Mouse (Mus musculus) embryonic facial prominence, embryonic 13.5 days (tissue): ENCODE measurements around the gene Copa. TPM values are rescaled to one million over a fixed set of nuclear protein-coding genes. Genes with fewer than 3 reads are reported as not detected.

ENCODE experiments used
- ATAC-seq: fragments of 200-750 bp; cut with Nextera tagmentation; 2 replicates; pipeline ENCODE4 v1.8.0; 2017; ENCODE audit warnings: low read depth; ENCODE audit not compliant: insufficient number of reproducible peaks, insufficient read depth, low FRiP score, low TSS enrichment
- H3K27ac ChIP-seq: fragments of 300-500 bp; sonication (generic); 2 replicates; pipeline ENCODE4 v1.5.1; 2015; ENCODE audit warnings: moderate library complexity, mild to moderate bottlenecking, inconsistent platforms
- H3K27me3 ChIP-seq: fragments of 300-500 bp; sonication (generic); 2 replicates; pipeline ENCODE4 v1.6.1; 2015; ENCODE audit warnings: mild to moderate bottlenecking, inconsistent platforms
- H3K36me3 ChIP-seq: fragments of 300-500 bp; sonication (generic); 2 replicates; pipeline ENCODE4 v1.6.1; 2015; ENCODE audit warnings: mild to moderate bottlenecking, inconsistent platforms
- H3K4me1 ChIP-seq: fragments of 300-500 bp; sonication (generic); 2 replicates; pipeline ENCODE4 v1.6.1; 2015; ENCODE audit warnings: inconsistent platforms
- H3K4me2 ChIP-seq: fragments of 300-500 bp; sonication (generic); 2 replicates; pipeline ENCODE4 v1.6.1; 2015; ENCODE audit warnings: moderate library complexity, mild to moderate bottlenecking, inconsistent platforms
- H3K4me3 ChIP-seq: fragments of 300-500 bp; sonication (generic); 2 replicates; pipeline ENCODE4 v1.5.1; 2015; ENCODE audit warnings: mild to moderate bottlenecking, inconsistent platforms
- H3K9ac ChIP-seq: fragments of 300-500 bp; sonication (generic); 2 replicates; pipeline ENCODE4 v1.6.1; 2015; ENCODE audit warnings: mild to moderate bottlenecking, inconsistent platforms
- H3K9me3 ChIP-seq: fragments of 300-500 bp; sonication (generic); 2 replicates; pipeline ENCODE4 v1.6.1; 2016; ENCODE audit warnings: inconsistent platforms
- WGBS: fragments of 180-500 bp; shearing (Covaris S2); methylation state at CpG from one replicate; pipeline ENCODE4 v1.1.7; 2015; ENCODE audit warnings: mixed read lengths; 5-methylcytosine and 5-hydroxymethylcytosine counted together
- polyA plus RNA-seq: library from polyadenylated mRNA; unstranded; fragments of >200 nt; fragmentation: Nextera tagmentation; extraction: Ambion mirVana; gene quantifications from 2 replicates; pipeline ENCODE4 v1.2.1, GENCODE M21; 2015

Gene Copa
- polyA plus RNA-seq, 1 experiment from 2014 or later = 216 TPM

DNA sequence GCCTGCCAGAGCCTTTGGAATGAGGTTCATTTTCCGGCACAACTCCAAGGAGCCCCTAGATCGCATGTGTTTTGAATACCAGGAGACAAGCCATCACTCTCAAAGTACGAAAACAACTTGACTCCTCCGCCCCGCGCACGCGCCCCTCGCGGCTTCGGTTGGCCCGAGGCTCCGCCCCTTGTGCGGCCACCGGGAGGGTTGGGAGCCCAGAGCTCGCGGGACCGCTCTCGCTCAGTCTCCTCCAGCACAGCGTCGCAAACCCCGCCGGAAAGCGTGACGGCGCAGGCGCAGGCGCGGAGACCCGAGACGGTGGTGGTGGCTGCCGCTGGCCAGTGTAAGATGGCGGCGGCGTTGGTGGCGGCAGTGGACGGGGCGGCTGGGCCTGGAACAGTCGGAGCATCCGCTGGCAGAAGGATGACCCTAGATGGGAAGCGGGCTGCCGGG, 65.5 kb downstream of the Copa start, which contains the start of gene Dcaf8:
Dcaf8 (plus strand) TSS at position 250 of the 444 bp plus-strand sequence.
- peak; percentile 99 for ATAC-seq
- Histone ChIP-seq H3K36me3 (peaks cover 23% of the 10 kb centered on the region), H3K27ac (peak within 1 kb of the TSS; percentile 97), H3K4me2 (peak within 1 kb of the TSS; percentile 73), H3K9ac (peak within 1 kb of the TSS; percentile 99), H3K9me3 (no peaks in the 10 kb centered on the region), H3K4me1 (peaks cover 25% of the 10 kb centered on the region), H3K4me3 (peak within 1 kb of the TSS; percentile 90), H3K27me3 (no peaks in the 10 kb centered on the region)
- under 1% methylated on average over 42 of the region's 42 CpGs for WGBS

DNA sequence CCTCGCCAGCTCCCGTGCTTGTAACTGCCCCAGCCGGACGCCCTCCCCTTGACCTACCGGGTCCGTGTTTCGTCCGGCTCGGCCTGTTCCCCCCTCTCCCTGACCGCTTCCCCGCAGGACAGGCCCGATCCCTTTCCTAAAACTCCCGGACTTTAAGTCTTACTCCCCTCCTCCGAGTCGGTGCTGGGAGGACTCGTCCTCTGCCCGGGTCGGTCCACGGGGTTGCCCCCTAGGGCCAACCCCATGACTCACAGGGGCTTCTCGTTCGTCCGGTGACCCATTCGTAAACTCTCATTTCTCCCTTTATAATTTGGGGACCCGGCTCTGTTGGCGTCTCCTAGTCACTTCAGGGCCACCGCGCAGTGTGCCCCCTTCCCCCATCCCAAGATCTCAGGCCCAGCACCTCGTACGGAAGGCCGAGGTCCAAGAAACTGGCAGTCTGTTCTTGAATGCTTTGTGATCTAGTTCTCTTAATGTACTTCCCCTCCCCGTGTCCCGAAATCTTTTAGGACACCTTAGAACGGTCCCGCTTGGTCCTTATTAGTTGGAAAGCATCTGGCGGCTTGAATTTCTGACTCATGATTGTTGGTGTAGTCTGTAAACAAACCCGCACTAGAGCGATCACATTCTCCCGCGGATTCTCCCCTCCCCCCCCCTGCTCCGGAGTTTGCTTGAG, 66.1 kb downstream of the Copa start:
- H3K4me3 ChIP-seq = peak overlapping the region; percentile 90
- H3K27ac ChIP-seq = peak overlapping the region; percentile 97
- WGBS = under 1% methylated on average over 40 of the region's 40 CpGs
- peak; percentile 41 for ATAC-seq
- H3K9ac ChIP-seq = peak overlapping the region; percentile 99
- H3K4me2 ChIP-seq = peak overlapping the region; percentile 73
- H3K36me3 ChIP-seq = peaks cover 28% of the 10 kb centered on the region
- no peaks in the 10 kb centered on the region for H3K27me3 ChIP-seq
- H3K9me3 ChIP-seq = no peaks in the 10 kb centered on the region
- H3K4me1 ChIP-seq = peaks cover 21% of the 10 kb centered on the region

DNA sequence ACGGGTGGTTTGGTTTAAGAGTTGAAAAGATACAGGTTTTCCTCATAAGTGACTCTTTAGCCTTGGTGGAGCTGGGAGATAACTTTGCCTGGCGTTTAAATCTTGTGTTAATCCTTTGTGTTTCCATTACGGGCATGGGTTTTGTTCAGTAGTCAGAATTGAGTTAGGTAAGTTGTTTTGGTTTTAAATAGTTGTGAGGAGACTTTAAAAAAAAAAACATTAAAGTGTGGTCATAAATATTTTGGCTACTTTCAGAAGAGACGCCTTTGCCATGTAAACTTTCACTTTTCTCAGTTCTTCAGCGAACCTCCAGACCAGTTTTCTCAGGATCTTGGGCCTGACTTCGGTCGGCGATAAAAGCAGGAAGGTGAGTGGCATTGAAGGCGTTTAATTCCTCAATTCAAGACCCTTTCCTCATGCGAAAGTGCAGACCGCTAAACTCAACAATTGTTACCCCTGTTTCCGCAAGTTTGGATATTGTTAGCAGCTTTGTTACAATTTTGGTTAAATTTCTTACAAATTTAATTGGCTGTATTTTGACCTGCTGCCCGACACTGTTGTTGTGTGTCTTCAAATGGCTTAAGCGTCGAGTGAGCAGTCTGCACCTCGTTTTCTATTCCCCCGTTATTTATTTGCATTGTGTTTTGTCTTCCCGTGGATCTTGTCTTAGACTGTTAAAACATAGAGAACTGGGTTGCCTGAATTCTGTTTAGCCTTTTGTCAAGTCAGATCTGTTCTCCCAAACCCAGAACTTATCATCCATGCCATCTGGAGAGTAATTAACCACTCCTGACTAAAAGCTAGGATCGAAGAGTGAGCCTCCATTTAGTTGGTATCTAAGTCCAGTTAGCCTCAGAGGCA, 66.9 kb downstream of the Copa start:
- WGBS = 14% methylated on average over 19 of the region's 19 CpGs
- no peak for ATAC-seq
- peaks cover 21% of the 10 kb centered on the region for H3K4me1 ChIP-seq
- H3K9ac ChIP-seq = peak overlapping the region; percentile 99
- H3K9me3 ChIP-seq = no peaks in the 10 kb centered on the region
- H3K27ac ChIP-seq = peak overlapping the region; percentile 97
- H3K4me2 ChIP-seq = peak overlapping the region; percentile 73
- peaks cover 36% of the 10 kb centered on the region for H3K36me3 ChIP-seq
- peak overlapping the region; percentile 90 for H3K4me3 ChIP-seq
- H3K27me3 ChIP-seq = no peaks in the 10 kb centered on the region

DNA sequence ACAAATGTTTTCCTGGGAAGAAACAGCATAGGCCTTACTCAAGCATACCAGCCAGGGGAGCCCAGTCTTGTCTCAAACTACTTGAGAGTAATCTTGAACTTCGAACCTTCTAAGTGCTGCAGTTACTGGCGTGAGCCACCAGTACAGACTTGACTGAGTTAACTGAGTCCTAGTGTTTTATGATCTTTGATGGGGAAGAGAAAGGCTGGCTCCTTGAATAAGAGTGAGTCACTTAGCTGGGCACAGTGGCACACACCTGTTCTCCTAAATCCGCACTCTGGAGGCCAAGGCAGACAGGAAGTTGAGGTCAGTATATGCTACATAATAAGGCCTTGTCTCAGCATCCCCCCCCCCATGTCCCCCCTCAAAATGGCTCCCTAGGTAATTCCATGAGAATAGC, 72.2 kb downstream of the Copa start:
- WGBS = 90% methylated on average over 3 of the region's 3 CpGs
- H3K36me3 ChIP-seq = peaks cover 63% of the 10 kb centered on the region

DNA sequence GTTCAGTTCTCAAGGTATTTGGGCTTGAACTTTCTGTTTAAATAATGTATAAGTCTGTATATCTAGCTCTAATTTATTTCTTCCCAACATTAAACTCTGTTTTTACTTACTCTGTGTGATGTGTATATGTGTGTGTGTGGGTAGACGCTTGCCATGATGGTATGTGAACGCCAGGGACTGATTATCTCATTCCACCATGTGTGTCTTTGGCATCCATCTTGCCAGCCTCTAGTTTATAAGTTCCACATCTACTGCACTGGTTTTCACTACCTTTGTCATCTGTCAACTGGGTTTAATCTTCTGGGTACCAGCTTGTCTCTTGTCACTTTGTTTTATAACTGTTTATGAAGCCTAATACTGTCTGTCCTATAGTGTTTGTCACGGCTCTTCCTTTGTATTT, 73.2 kb downstream of the Copa start:
- Histone ChIP-seq H3K4me3 (no peak overlapping the region), H3K4me2 (no peak overlapping the region), H3K4me1 (0 out of 2 replicates have a peak, but pooled peaks cover 6% of the 10 kb centered on the region), H3K9me3 (no peaks in the 10 kb centered on the region), H3K27me3 (no peaks in the 10 kb centered on the region), H3K9ac (no peak overlapping the region), H3K27ac (no peak overlapping the region), H3K36me3 (peaks cover 61% of the 10 kb centered on the region)
- WGBS = 91% methylated on average over 3 of the region's 3 CpGs
- no peak for ATAC-seq

More for the DNA sequence above, 72.2 kb downstream of the Copa start:
- no peaks in the 10 kb centered on the region for H3K27me3 ChIP-seq
- H3K4me1 ChIP-seq = peaks cover 14% of the 10 kb centered on the region; the same call in 1 of the 2 replicates
- no peak overlapping the region for H3K4me3 ChIP-seq
- no peak overlapping the region for H3K9ac ChIP-seq
- H3K27ac ChIP-seq = no peak overlapping the region
- H3K9me3 ChIP-seq = no peaks in the 10 kb centered on the region
- ATAC-seq = no peak
- no peak overlapping the region for H3K4me2 ChIP-seq

DNA sequence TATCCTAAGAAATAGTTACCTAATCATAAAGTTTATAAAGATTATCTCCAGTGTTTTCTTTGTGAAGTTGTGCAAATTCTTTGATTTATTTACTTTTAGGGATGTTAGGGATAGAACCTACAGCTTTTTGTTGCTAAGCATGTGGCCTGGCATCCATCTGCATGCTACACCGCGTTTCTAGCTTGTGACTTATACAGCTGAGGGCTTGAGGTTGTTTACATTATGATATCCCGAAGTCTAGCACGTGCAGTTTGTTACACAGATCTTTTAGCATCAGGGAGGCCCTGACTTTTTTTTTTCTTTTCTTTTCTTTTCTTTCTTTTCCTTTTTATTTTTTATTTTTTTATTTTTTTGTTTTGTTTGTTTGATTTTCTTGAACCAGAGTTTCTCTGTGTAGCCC, 77.6 kb downstream of the Copa start:
- no peak for ATAC-seq
- H3K4me2 ChIP-seq = no peak overlapping the region
- H3K4me3 ChIP-seq = no peak overlapping the region
- no peaks in the 10 kb centered on the region for H3K4me1 ChIP-seq
- 63% methylated on average over 4 of the region's 4 CpGs for WGBS
- no peak overlapping the region for H3K27ac ChIP-seq
- H3K36me3 ChIP-seq = peaks cover 19% of the 10 kb centered on the region
- H3K9me3 ChIP-seq = no peaks in the 10 kb centered on the region
- no peaks in the 10 kb centered on the region for H3K27me3 ChIP-seq
- no peak overlapping the region for H3K9ac ChIP-seq

DNA sequence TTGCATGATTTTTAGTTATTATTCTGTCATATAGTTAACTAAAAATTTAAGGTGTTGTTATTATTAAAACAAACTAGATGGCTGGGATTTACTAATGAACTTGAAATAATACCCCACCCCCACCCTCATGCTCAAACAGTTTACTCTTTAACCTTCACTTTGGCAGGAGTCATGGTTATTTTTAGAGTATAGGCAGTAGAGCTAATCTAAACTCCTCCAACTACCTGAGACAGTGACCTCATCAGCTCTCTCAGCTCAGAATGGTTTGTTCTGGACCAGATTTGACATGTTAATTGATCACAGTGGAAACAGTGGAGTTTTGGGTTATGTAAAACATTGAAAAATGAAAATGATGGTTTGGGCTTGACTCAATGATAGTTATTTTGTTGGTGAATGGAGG, 78.2 kb downstream of the Copa start:
- Histone ChIP-seq H3K27me3 (no peaks in the 10 kb centered on the region), H3K4me2 (no peak overlapping the region), H3K27ac (no peak overlapping the region), H3K36me3 (peaks cover 18% of the 10 kb centered on the region), H3K9me3 (no peaks in the 10 kb centered on the region), H3K9ac (no peak overlapping the region), H3K4me1 (no peaks in the 10 kb centered on the region), H3K4me3 (no peak overlapping the region)
- no peak for ATAC-seq

DNA sequence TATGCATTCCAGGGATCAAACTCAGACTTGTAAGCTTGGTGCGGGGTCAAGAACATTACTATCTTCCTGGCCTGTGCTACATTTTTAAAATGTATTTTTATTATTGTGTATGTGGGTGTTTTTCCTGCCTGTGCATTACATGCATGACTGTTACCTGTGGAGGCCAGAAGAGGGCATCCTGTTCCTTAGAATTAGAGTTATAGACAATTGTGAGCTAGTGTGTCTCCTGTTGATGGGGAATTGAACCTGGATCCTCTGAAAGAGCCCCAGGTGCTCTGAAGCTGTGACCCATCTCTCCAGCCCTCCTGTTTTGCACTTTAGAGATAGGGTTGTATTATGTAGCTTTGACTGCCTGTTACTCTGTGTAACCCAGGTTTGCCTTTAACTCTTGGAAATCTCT, 79.7 kb downstream of the Copa start:
- H3K9me3 ChIP-seq = no peaks in the 10 kb centered on the region
- 90% methylated on average over 1 of the region's 1 CpGs for WGBS
- no peak for ATAC-seq
- H3K4me2 ChIP-seq = no peak overlapping the region
- H3K9ac ChIP-seq = no peak overlapping the region
- no peaks in the 10 kb centered on the region for H3K4me1 ChIP-seq
- H3K4me3 ChIP-seq = no peak overlapping the region
- H3K36me3 ChIP-seq = peaks cover 20% of the 10 kb centered on the region
- no peaks in the 10 kb centered on the region for H3K27me3 ChIP-seq
- H3K27ac ChIP-seq = no peak overlapping the region

DNA sequence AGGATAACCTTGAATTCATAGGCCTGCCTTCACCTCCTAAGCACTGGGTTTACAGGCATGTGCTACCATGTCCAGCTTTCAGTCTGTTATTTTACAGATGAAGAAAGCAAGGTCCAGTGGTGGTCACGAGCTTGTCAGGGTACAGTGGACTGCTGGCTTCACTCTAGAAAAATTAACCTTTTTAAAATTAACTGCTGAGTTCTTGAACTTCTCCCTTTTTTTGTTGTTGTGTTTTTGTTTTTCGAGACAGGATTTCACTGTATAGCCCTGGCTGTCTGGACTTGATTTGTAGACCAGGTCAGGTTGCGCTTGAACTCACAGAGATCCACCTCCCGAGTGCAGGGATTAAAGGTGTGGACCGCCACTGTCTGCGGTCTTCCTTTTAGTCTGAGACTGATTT, 80.6 kb downstream of the Copa start:
- WGBS = 66% methylated on average over 6 of the region's 6 CpGs
- no peaks in the 10 kb centered on the region for H3K4me1 ChIP-seq
- H3K9me3 ChIP-seq = no peaks in the 10 kb centered on the region
- H3K4me2 ChIP-seq = no peak overlapping the region
- peaks cover 29% of the 10 kb centered on the region for H3K36me3 ChIP-seq
- no peak overlapping the region for H3K27ac ChIP-seq
- ATAC-seq = no peak
- H3K9ac ChIP-seq = no peak overlapping the region
- no peak overlapping the region for H3K4me3 ChIP-seq
- H3K27me3 ChIP-seq = no peaks in the 10 kb centered on the region

DNA sequence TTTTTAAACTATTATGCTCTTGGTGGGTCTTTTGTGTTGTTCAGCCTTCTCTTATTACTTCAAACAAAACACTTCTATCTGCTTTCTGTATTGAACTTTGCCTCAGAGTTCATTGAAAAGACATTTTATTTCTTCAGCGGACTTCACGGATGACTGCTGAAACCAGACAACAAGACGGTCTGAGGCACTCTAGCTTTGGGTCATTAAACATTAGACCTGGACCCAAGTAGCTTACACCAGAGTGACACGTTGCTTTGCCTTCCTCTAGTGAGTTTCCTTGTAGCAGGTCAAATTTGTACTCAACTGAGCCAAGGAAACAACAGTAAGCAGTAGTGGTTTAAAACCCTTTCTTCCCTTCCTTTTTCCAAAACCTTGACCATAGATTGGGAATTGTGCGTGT, 85.6 kb downstream of the Copa start:
- H3K4me1 ChIP-seq = no peaks in the 10 kb centered on the region
- 87% methylated on average over 5 of the region's 5 CpGs for WGBS
- H3K36me3 ChIP-seq = peaks cover 75% of the 10 kb centered on the region
- no peaks in the 10 kb centered on the region for H3K27me3 ChIP-seq
- no peak overlapping the region for H3K4me2 ChIP-seq
- H3K27ac ChIP-seq = no peak overlapping the region
- ATAC-seq = no peak
- no peak overlapping the region for H3K9ac ChIP-seq
- no peak overlapping the region for H3K4me3 ChIP-seq
- no peaks in the 10 kb centered on the region for H3K9me3 ChIP-seq

DNA sequence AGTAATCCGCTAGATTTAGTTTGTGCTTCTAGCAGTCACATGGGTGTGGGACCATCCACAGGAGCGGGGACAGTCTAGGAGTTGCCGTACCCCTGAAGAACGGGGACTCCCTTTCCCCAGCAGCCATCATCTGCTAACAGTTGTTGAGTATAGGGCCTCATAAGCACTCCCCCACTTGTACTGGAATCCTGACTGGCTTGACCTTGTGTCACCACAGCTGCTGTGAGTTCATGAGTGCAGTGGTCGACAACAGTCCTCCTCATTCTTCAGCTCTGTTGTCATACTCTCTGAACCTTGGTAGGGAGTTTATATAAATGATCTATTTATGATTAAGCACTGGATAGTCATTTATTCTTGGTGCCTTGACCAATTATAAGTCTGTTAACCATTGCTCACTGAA, 87.5 kb downstream of the Copa start:
- no peak overlapping the region for H3K9ac ChIP-seq
- H3K27me3 ChIP-seq = no peaks in the 10 kb centered on the region
- H3K4me3 ChIP-seq = no peak overlapping the region
- H3K27ac ChIP-seq = no peak overlapping the region
- H3K4me2 ChIP-seq = no peak overlapping the region
- 92% methylated on average over 5 of the region's 5 CpGs for WGBS
- H3K9me3 ChIP-seq = no peaks in the 10 kb centered on the region
- H3K36me3 ChIP-seq = peaks cover 94% of the 10 kb centered on the region
- no peak for ATAC-seq
- H3K4me1 ChIP-seq = no peaks in the 10 kb centered on the region
